Mouse (Mus musculus) kidney, postnatal 0 days (tissue): Measurements from ENCODE around the gene Gm4869. TPM values are rescaled to one million over a fixed set of nuclear protein-coding genes. Genes with fewer than 3 reads are reported as not detected.
"Not testable (repeated sequence)": the region's sequence is repeated elsewhere in the genome, so short reads cannot be mapped to it uniquely, and the experiment has no call there.

Experiments
- ATAC-seq: fragments of 200-750 bp; cut with Nextera tagmentation; replicated peaks from 2 replicates; pipeline ENCODE4 v1.8.0; 2017; ENCODE audit warnings: low read depth, moderate number of reproducible peaks, moderate TSS enrichment, moderate library complexity; ENCODE audit not compliant: low FRiP score
- DNase-seq: peaks from one replicate; pipeline ENCODE4 v3.0.0-alpha.2; 2016; ENCODE audit warnings: low spot score
- H3K27ac ChIP-seq: fragments of 300-500 bp; sonication (generic); 2 replicates; pipeline ENCODE4 v1.5.1; 2014; ENCODE audit warnings: mild to moderate bottlenecking
- H3K27me3 ChIP-seq: fragments of 300-500 bp; sonication (generic); 2 replicates; pipeline ENCODE4 v1.6.1; 2014; ENCODE audit warnings: low read length, mixed read lengths; ENCODE audit not compliant: insufficient read depth
- H3K36me3 ChIP-seq: fragments of 300-500 bp; sonication (generic); 2 replicates; pipeline ENCODE4 v1.6.1; 2014; ENCODE audit warnings: low read length, mixed read lengths; ENCODE audit not compliant: insufficient read depth
- H3K4me1 ChIP-seq: fragments of 300-500 bp; sonication (generic); replicated peaks from 2 replicates; pipeline ENCODE4 v1.6.1; 2014; ENCODE audit warnings: antibody characterized with exemption, low read length, mixed read lengths; ENCODE audit not compliant: insufficient read depth
- H3K4me2 ChIP-seq: fragments of 300-500 bp; sonication (generic); 2 replicates; pipeline ENCODE4 v1.6.1; 2014; ENCODE audit warnings: mild to moderate bottlenecking, low read length, moderate library complexity, mixed read lengths
- H3K4me3 ChIP-seq: fragments of 300-500 bp; sonication (generic); replicated peaks from 2 replicates; pipeline ENCODE4 v1.5.1; 2014; ENCODE audit warnings: low read depth, low read length
- H3K9ac ChIP-seq: fragments of 300-500 bp; sonication (generic); 2 replicates; pipeline ENCODE4 v1.6.1; 2014; ENCODE audit warnings: low read depth, low read length
- H3K9me3 ChIP-seq: fragments of 300-500 bp; sonication (generic); replicated peaks from 2 replicates; pipeline ENCODE4 v1.6.1; 2016; ENCODE audit warnings: low read length, inconsistent platforms, mixed read lengths
- CTCF ChIP-seq: IDR thresholded peaks from 2 replicates; pipeline ENCODE4 v1.5.1; 2016; ENCODE audit warnings: antibody characterized with exemption, low read depth, mild to moderate bottlenecking, moderate library complexity
- WGBS: fragments of 180-500 bp; shearing (Covaris S2); extraction: QIAGEN DNeasy Blood & Tissue Kit; methylation state at CpG from one replicate; pipeline ENCODE4 v1.1.7; 2014; 5-methylcytosine and 5-hydroxymethylcytosine counted together
- polyA plus RNA-seq: library from polyadenylated mRNA; unstranded; fragments of >200 nt; fragmentation: Nextera tagmentation; extraction: Ambion mirVana; gene quantifications from 2 replicates; pipeline ENCODE4 v1.2.1, GENCODE M21; 2015

Gm4869 gene
- polyA plus RNA-seq, 1 experiment from 2014 or later = not detected

DNA sequence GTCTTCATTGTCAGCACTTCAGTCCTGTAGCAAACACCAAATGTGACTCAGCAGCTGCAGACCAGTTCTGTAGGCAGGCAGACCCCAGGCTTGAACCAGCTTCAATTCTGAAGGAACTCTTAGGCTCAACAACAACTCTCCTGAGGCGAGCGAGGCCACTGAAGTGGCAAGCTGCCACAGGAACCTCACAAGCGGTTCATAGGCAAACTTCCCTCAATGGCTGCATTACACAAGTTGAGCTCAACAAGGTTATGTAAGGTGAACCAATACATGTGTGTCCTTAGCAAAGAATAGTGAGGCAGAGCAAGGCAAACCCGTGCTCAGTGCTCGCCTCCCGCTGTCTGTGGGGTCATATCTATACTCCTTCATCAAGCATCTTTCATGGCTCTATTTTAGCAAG, 52.7 kb downstream of the Gm4869 start:
- no peak for TF ChIP-seq CTCF
- no peak overlapping the region for H3K4me3 ChIP-seq
- no peaks in the 10 kb centered on the region for H3K9me3 ChIP-seq
- no peaks in the 10 kb centered on the region for H3K27me3 ChIP-seq
- no peaks in the 10 kb centered on the region for H3K36me3 ChIP-seq
- H3K4me1 ChIP-seq = peaks cover 4% of the 10 kb centered on the region; the same call in 1 of the 2 replicates
- no peak for ATAC-seq
- H3K9ac ChIP-seq = no peak overlapping the region
- DNase-seq = no peak
- H3K4me2 ChIP-seq = no peak overlapping the region
- WGBS = 69% methylated on average over 6 of the region's 6 CpGs
- H3K27ac ChIP-seq = no peak overlapping the region

DNA sequence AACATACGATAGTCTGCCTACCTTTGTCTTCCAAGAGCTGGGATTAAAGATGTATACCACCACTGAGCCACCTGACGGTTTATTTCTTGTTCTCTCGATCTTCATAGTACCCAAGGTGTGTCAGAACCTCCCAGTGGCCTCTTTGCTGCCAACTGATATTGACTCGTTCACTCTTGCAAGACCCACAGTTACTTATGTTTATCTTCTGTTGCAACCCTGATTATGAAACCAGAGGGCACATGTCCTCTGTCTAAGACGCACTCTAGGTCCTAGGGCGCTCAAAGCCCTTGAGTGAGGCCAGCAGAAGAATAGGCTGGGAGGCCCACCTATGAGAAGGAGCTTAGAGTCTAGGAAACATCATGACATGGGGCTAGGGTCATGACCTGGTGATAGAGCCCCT, 55.3 kb downstream of the Gm4869 start:
- no peak overlapping the region for H3K27ac ChIP-seq
- no peak for TF ChIP-seq CTCF
- H3K4me1 ChIP-seq = peaks cover 6% of the 10 kb centered on the region
- H3K4me2 ChIP-seq = no peak overlapping the region
- DNase-seq (no peak), ATAC-seq (no peak)
- H3K9ac ChIP-seq = no peak overlapping the region
- no peak overlapping the region for H3K4me3 ChIP-seq
- H3K36me3 ChIP-seq = no peaks in the 10 kb centered on the region
- 92% methylated on average over 6 of the region's 6 CpGs for WGBS
- H3K9me3 ChIP-seq = no peaks in the 10 kb centered on the region
- H3K27me3 ChIP-seq = no peaks in the 10 kb centered on the region

DNA sequence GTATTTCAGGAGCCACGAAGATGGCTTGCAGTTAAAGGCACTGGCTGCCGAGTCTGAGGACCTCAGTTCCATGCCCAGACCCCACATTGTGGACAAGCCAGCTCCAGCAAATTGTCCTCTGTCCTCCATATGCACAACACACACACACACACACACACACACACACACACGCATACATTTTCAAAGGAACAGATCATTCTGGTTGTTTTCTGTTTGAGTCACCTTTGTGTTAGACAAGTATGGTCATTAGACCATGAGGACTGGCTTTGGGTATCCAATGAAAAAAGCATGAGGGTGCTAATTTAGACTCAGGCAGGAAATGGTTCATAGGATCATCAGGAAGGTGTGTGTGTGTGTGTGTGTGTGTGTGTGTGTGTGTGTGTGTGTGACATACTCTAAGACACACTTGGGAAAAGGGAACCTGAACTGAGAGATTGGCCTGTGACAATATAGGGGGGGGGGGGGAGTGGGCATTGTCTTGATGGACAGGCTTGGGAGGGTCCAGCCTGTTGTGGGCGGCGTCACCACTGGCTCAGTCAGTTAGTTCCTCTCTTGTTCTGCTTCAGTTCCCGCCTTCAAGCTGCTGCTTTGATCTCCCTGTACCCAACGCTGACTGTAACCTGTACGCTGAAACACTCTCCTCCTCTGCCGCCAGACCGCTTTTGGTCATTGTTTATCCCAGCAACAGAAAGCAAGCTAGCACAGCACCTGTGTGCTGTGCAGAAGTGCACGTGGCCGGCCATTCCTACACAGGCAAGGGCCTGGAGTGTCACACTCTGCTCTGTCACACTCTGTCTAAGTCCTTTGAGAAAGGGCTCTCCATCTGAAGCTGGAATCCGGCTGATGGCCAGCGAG, 56.8 kb downstream of the Gm4869 start:
- Histone ChIP-seq H3K4me1 (peaks cover 12% of the 10 kb centered on the region), H3K36me3 (no peaks in the 10 kb centered on the region), H3K9me3 (no peaks in the 10 kb centered on the region), H3K27me3 (no peaks in the 10 kb centered on the region), H3K27ac (peak overlapping the region; percentile 65), H3K4me3 (0 out of 2 replicates have a peak overlapping the region, but pooled peaks have one; percentile 1), H3K9ac (0 out of 2 replicates have a peak overlapping the region, but pooled peaks have one; percentile 40), H3K4me2 (peak overlapping the region; percentile 47)
- ATAC-seq (no peak), DNase-seq (peak; percentile 68)
- no peak for TF ChIP-seq CTCF
- WGBS = 13% methylated on average over 14 of the region's 14 CpGs

DNA sequence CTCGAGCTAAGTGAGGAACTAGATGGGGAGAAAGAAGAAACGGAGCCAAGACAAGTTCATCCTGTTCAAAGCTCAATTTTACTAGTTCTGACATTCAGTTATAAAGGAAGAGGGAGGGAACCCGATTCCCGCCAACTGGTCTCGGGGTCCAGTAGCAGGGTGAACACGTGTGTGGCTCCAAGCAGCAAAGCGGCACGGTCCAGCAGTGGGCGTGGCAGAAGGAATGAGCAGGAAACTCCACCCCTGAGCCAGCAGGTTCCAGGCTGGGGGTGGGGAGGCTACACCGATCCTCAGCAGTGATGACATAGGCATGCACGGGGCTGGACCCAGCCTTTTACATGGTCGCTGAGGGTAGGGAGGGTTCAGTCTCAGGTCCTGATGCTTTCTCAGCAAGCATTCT, 57.5 kb downstream of the Gm4869 start:
- peak overlapping the region; percentile 65 for H3K27ac ChIP-seq
- H3K4me3 ChIP-seq, H3K27me3 ChIP-seq, H3K36me3 ChIP-seq, H3K9ac ChIP-seq, H3K9me3 ChIP-seq: not testable (repeated sequence)
- H3K4me1 ChIP-seq = peaks cover 12% of the 10 kb centered on the region
- peak; percentile 47 for DNase-seq
- under 1% methylated on average over 12 of the region's 12 CpGs for WGBS
- 0 out of 2 replicates have a peak, but pooled peaks have one; percentile 6 for TF ChIP-seq CTCF
- H3K4me2 ChIP-seq = peak overlapping the region; percentile 47
- ATAC-seq = 0 out of 2 replicates have a peak, but pooled peaks have one; percentile 6

DNA sequence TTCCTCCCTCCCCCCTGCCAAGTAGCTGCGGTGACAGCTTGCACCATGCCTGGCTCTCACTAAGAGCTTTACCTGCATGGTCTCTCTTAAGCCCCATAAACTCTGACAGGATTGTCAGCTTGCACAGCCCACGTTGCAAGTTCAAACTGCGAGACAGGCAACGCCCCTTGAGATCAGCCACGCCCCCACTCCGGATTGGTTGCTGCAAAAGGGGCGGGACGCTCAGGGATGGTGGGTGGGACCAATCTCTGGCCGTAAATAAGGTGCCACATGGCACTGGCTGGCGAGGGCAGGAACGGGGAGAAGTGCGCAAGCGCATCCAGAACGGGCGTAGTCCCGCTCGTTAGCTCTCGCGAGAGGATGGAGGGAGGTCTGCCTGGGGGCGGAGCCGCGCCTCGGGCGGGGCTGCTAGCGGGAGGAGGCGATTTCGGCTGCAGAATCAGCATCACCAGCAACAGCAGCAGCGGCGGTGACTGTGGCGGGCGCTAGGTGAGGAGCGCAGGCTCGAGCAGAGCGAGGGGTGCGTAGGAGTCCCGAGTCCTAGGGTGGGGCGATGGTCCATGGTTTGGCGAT, 59.8 kb downstream of the Gm4869 start, which contains the start of gene Chst12:
Gene Chst12 (plus strand): TSS at position 343 of the 573 bp plus-strand sequence.
- DNase-seq (peak; percentile 99), ATAC-seq (peak; percentile 95)
- Histone ChIP-seq H3K4me3 (peak within 1 kb of the TSS; percentile 50), H3K4me2 (peak within 1 kb of the TSS; percentile 62), H3K36me3 (no peaks in the 10 kb centered on the region), H3K9me3 (no peaks in the 10 kb centered on the region), H3K9ac (peak within 1 kb of the TSS; percentile 53), H3K4me1 (peaks cover 22% of the 10 kb centered on the region), H3K27me3 (no peaks in the 10 kb centered on the region), H3K27ac (peak within 1 kb of the TSS; percentile 54; the same call in 1 of the 2 replicates)
- no peak; the same call in 1 of the 2 replicates for TF ChIP-seq CTCF
- WGBS = under 1% methylated on average over 38 of the region's 38 CpGs

DNA sequence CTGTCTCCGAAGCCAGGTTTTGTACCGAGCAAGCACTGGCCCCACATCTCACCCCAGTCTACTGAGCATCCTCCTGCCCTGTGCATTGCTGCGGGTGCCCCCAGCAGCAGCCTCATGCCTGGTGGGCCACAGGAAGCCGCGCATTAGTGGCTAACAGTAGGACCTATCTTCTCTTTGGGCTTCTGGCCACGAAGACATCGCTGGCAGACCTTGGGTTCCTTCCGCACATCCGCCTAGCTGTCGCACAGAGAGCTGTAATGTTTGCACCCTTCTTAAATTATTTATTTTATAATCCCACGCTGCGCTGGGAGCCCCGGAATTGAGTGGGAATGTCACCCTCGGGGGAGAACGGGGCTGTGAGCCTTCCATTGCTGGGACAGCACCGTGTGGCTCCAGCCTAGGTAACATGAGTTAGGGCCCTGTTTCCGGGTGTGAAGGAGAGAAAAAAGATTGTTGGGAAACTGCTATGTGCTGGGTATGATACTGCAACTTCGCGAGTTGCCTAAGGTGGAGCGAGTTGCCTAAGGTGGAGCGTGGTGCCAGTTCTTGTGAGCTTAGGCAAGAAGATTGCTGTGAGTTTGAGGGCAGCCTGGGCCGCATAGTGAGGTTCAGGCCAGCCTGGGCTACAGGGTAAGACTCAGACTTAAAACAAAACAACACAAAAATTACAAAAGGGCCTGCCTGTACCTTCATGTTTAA, 60.8 kb downstream of the Gm4869 start:
- Histone ChIP-seq H3K36me3 (no peaks in the 10 kb centered on the region), H3K4me1 (peaks cover 22% of the 10 kb centered on the region), H3K27ac (peak overlapping the region; percentile 54; the same call in 1 of the 2 replicates), H3K4me2 (peak overlapping the region; percentile 62), H3K4me3 (peak overlapping the region; percentile 50), H3K27me3 (no peaks in the 10 kb centered on the region), H3K9me3 (no peaks in the 10 kb centered on the region), H3K9ac (peak overlapping the region; percentile 53)
- TF ChIP-seq CTCF = no peak
- ATAC-seq = no peak
- no peak for DNase-seq
- WGBS = 28% methylated on average over 22 of the region's 22 CpGs
